Mouse (Mus musculus) kidney, postnatal 4 days (tissue): ENCODE data around the gene Ifi209.
"Not testable (repeated sequence)": the region's sequence is repeated elsewhere in the genome, so short reads cannot be mapped to it uniquely, and the experiment has no call there.

Experiments
- DNase-seq, 2 experiments: peaks; one replicate each; pipeline ENCODE4 v3.0.0; 2021; ENCODE audit warnings: mixed read lengths in 2 of 2

Gene Ifi209

DNA sequence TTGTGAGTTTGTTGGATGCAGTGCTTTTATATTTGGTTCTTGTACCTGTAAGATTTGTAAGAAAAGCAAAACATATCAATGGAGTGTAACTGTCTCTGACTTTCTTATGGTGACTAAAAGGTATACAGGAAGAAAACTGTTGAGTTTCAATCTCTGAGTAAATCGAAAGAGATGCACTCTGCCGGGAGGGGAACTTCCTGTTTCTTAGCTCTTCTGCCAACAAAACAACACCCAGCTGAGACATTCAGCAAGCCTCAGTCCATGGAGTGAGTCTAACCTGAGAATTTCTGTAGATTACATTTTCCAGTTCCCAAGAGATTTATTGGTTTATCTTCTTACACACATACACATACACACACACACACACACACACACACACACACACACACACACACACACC lies at the start of gene Ifi209:
TSS of gene Ifi209 (plus strand) at position 296 of the 400 bp plus-strand sequence.
- DNase-seq: not testable (repeated sequence)

DNA sequence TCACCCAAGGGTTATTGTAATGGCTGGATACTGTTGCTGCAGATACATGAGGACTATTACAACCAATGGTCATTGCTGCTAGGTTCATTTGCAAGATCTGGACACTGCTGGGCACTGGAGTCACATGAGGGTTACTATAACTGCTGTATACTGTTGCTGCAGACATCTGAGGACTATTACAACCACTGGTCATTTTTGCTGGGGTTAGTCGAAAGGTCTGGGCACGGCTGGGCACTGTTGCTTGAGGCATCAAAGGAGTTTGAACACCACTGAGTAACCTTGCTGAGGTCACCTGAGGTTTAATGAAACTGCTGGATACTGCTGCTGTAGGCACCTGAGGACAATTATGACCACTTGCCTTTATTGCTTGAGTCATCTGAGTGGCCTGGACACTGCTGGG lies 41.0 kb upstream of the Ifi209 start:
- DNase-seq: not testable (repeated sequence)

DNA sequence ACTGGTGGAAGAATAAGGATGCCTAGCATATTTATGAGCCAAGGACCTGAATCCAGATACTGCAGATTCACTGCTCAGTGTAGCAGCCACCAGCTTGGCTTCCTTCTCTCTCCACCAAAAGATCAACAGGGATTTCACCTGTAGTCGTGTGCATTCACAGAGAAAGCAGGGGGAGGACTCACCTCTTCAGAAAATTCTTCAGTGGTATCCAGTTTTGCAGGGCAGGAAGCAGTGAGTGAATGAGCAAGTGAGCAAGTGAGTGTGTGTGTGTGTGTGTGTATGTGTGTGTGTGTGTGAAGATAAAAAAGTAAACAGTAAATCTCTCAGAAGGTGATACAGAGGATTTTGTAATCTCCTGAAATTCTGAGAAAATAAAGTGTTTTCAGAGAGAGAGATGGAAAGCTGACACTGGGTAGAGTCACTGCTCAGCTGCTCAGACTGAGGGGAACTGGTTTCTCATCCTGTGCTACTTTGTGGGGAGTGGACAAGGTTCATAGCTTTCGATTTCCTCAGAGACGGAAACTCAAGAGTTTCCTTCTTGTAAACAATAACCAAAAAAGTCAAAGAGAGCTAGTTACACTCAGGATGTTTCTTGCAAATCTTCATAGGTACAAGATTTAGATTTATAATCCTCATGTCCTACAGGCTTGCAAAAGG lies 31.8 kb upstream of the Ifi209 start, which contains the start of gene Ifi213:
TSS of gene Ifi213 (minus strand) at position 437 of the 657 bp plus-strand sequence.
- DNase-seq: not testable (repeated sequence)

DNA sequence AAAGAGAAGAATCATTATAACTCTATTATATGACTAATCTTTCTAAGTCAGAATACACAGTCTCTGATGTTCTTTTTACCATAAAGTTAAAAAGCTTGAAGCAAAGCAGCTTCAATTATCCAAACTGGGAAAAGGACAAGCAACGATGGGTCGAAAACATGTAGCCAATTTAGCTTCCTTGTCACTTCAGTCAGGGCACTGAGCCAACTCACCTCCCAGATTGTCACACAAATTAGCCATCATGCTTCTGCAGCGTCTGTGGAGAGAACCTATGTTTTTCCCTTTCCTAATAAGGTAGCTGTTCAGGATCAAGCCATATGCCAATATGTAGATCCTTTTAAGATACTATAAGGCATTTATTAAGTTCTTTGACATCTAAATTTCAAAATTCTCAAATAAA lies 20.4 kb upstream of the Ifi209 start:
- not testable (repeated sequence) for DNase-seq

DNA sequence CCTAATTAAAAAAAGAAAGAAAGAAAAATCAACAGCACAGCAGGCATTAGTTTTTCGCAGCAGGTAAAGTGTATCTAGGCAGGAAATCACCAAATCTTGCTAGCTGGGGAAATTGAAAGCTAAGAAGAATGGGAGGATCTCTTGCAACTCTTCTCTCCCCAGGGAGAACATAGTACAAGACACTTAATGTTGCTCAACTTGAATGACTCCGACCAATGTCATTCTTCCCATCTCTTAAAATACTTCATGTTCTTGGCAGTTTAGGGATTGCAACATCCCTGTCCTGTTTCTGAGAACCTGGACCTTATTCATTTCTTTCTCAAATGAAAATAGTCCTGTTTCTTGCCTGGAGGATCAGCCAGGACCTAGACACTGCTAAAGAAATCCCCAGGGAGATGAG lies 8.5 kb upstream of the Ifi209 start:
- DNase-seq: not testable (repeated sequence)

DNA sequence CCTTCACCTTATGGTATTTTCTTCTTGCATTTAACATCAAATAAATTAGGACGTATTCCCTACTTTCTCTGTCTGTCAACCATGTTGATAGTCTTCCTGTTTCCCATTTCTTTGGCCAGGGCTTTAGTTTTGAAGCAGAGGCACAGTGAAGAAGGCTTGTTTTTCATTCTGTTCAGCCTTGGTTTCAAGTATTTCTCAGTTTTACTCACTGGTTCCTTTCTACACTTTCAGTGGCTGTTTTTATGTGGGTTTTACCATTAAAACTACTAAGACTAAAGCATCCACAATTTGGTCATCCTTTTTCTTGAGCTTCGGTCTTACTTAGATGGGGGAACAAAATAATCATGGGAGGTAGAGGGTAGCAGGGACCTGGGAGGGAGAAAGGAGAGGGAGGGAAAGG lies 6.7 kb upstream of the Ifi209 start:
- DNase-seq: no peak

DNA sequence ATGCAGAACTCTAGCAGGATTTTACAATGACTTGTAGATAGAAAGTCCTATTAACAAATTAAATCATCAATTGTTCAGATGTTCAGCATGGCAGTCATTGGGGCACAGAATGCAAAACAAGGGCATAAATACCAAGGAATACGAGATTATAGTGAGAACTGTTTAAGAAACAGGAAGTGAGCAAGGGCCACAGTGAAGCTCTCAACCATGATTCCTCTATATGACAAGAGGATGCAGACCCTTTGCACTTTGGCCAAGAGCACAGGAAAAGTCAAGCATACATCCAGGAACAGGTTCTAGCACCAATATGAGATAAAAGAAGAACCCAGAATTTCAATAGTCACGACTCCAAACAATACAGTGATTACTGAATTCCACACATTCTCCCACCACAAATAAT lies 4.0 kb upstream of the Ifi209 start:
- no peak for DNase-seq

DNA sequence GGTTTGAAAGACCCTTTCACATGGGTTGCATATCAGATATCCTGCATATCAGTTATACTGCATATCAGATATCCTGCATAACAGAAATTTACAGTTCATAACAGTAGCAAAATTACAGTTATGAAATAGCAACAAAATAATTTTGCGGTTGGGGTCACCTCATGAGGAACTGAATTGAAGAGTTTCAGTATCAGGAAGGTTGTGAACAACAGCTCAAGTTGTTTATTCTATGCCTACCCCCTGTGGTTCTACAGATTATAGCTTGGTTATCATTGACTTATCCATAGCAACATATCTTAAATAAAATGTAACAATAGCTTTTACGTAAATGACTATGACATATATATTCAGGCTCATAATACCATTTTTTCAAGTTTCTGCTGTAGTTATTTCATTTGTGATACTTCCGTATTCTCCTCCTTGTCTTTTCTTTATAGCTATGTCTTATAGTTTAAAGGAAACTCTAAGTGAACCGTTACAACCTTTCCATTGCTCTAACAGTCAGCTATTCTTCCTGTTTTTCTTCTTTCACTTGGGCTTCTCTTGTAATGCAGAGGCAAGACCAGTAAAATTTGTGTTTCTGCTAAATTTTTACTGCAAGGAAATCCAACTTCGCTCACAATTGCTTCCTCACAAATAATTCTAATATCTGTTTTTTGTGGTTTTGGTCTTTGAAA lies 3.4 kb downstream of the Ifi209 start:
- no peak for DNase-seq

- DNase-seq: no peak
Observed at GRCm38 (mm10) chr1:173645393-173645792, 14.7 kb downstream of the Ifi209 start.

GRCm38 (mm10) chr1:173657973-173658372 lies 27.3 kb downstream of the Ifi209 start:
- no peak for DNase-seq

DNA sequence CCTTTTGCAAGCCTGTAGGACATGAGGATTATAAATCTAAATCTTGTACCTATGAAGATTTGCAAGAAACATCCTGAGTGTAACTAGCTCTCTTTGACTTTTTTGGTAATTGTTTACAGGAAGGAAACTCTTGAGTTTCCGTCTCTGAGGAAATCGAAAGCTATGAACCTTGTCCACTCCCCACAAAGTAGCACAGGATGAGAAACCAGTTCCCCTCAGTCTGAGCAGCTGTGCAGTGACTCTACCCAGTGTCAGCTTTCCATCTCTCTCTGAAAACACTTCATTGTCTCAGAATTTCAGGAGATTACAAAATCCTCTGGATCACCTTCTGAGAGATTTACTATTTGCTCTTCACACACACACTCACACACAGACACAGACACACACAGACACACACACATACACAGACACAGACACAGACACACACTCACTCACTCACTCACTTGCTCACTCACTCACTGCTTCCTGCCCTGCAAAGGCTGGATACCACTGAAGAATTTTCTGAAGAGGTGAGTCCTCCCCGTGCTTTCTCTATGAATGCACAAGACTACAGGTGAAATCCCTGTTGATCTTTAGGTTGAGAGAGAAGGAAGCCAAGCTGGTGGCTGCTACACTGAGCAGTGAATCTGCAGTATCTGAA lies 42.9 kb downstream of the Ifi209 start, which contains the start of gene Ifi208:
TSS of gene Ifi208 (plus strand) at position 218 of the 640 bp plus-strand sequence.
- DNase-seq: not testable (repeated sequence)

GRCm38 (mm10) chr1:173678605-173679004 lies 47.9 kb downstream of the Ifi209 start:
- not testable (repeated sequence) for DNase-seq

DNA sequence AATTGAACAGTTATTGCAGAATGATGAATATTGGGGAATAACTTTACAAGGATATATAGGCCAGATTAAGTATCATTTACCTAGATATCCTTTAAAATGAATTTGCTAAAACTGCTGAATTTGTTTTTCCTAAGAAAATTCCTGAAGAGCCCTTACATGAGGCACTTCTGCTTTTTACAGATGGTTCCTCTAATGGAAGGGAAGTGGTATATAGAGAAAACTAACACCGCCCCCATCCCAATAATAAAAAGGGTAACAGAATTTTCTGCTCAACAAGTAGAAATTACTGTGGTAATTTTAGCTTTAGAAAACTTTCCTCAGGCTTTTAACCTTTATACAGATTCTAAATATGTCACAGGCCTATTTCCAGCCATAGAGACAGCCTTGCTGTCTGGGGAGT lies 63.6 kb downstream of the Ifi209 start:
- no peak for DNase-seq
